Mouse (Mus musculus) heart, postnatal 0 days (tissue): Measurements from ENCODE around the gene Syt12.

Experiments
- CTCF ChIP-seq: IDR thresholded peaks from 2 replicates; pipeline ENCODE4 v1.5.1; 2016; ENCODE audit warnings: antibody characterized with exemption, control low read depth, low read depth
- EP300 ChIP-seq: IDR thresholded peaks from 2 replicates; pipeline ENCODE4 v1.6.1; 2016; ENCODE audit warnings: antibody characterized with exemption, low read depth

- TF ChIP-seq CTCF (no peak), EP300 (no peak)
These were observed 38.5 kb downstream of the Syt12 start for GRCm38 (mm10) chr19:4438791-4439160.
